Mouse (Mus musculus) megakaryocyte progenitor cell, adult 5-6 weeks (primary cell): ENCODE data around the gene Stat3. TPM values are rescaled to one million over a fixed set of nuclear protein-coding genes. Genes with fewer than 3 reads are reported as not detected.

ENCODE experiments used
- ATAC-seq: replicated peaks from 2 replicates; pipeline ENCODE4 v1.8.0; 2016; ENCODE audit warnings: mild to moderate bottlenecking, moderate TSS enrichment, inconsistent platforms; ENCODE audit not compliant: poor library complexity
- total RNA-seq, 2 experiments: library from RNA; stranded (forward) in 1 of 2; stranded (reverse) in 1 of 2; fragments of 157-497, 149-512 nt in 1 of 2; fragments of 200-1000 nt in 1 of 2; gene quantifications; 2 replicates each; pipeline versions ENCODE4 v1.2.3 to v1.2.4; 2015 to 2017

The Stat3 gene
- total RNA-seq, 2 experiments from 2014 or later: 38.6 to 85.3 TPM

DNA sequence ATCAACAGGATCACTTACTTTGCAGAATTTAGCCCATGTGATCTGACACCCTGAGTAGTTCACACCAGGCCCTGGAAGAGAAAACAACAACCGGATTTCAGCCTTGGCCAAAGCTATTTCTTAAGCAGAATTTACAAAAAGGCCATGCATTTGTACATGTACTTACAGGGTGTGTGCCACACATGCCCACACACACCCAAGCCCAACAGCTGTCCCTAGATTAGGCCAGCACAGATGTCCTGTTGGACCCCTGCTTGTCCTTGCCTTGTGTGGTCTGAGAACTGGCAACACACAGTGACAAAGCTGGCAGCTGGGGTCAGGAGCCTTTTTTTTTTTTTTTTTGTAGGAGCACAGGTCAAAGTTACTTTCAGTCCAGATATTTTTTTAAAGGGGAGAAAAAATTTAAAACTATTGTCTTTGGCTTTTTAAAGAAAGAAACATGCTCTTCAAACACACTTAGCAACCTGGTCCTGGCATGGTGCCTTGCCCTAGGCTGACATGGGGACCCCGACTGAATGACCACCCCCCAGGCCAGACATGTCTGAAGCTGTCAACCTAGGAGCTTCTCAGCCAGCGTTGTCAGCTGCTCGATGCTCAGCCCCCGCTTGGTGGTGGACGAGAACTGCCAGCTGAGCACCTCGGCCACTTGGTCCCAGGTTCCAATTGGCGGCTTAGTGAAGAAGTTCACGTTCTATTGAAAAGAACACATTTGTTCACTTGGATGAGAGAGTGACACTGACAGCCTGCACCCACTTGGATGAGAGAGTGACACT, 45.0 kb downstream of the Stat3 start:
- ATAC-seq: no peak

- ATAC-seq: peak; percentile 84
Measured at GRCm38 (mm10) chr11:100893482-100893881, 45.9 kb downstream of the Stat3 start.

- no peak for ATAC-seq
Measured at GRCm38 (mm10) chr11:100892435-100892834, 46.9 kb downstream of the Stat3 start.

GRCm38 (mm10) chr11:100891256-100892123, 47.9 kb downstream of the Stat3 start:
- ATAC-seq: peak; percentile 73

DNA sequence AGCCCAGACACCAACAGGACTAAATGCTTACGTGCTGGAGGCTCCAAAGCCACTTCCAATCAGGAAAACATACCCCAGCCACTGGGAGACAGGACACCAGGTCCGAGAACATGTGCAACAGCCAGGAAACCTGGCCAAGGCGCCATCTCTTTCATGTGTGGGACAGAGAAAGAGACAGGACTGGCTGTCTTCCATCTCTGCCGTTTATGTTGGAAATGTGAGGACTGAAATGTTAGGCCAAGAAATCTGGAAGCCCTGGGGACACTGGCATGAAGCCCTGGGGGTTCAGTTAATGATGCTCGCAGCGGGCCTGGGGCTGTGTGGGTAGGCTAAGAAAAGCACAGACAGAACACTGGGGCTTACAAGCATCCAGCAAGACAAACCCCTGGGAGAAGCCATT, 48.9 kb downstream of the Stat3 start:
- ATAC-seq: no peak

- ATAC-seq: no peak
Measured at GRCm38 (mm10) chr11:100888348-100888820, 51.0 kb downstream of the Stat3 start.

DNA sequence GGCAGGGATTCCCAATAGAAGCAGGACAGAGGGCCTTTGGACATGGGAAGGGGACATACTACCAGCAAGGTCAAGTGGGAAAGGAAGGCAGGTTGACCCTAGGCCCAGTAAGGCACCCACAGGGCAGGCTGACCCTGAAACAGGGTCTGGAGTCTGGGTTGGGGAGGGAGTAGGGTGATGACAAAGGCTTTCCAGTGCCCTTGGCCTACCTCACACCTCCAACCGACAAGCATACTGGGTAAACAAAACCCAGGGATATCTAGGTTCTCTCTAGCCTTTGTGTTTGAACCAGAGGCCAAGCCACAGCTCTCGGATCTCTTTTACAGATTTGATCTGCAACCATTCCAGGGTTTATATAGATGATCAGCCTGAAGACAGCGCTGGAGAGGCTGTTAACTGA, 51.6 kb downstream of the Stat3 start:
- no peak for ATAC-seq

DNA sequence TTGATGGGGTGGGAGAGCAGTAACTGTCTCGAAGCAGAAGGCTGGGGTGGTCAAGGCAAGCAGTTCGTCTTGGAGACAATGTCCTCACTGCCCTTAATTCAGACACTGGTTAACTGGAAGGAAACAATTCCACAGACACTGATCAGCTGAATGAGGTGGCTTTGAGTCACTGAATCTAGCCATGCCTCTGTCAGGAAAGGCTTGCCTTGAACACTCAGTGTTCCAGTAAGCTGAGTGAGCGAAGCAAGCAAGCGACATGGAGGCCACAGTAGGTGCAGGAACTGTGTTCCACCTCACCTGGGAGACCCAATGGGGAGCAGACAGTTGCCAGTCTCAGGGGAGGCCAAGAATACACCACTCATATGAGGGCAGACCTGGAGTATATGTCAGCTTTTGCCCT, 52.1 kb downstream of the Stat3 start:
- no peak for ATAC-seq

DNA sequence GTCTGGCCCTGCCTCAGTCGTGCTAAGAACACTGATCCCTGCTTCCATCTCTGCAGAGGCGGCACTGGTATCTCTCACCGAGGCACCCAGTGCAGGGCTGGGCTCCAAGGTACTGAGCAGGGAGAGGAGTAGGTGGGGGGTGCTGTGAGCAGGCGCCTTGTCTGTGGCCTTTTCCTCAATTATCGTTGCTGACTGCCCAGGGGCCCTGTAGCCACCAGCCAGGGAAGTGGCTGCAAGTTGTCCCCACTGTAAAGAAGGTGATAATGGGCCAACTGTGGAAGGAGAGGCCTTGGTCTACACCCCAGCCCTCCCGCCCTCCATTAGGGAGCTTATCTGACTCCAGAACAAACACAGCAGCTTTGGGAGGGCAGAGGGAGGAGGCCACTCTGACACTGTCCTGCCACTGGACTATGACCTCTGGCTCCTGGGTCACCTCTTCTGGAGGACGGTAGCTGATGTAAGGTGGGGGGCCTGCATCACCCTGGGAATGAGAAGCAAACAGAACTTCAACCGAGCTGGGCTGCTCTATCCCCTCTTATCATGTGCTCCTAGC, 53.1 kb downstream of the Stat3 start:
- ATAC-seq: peak; percentile 64

- ATAC-seq: no peak
Measured at GRCm38 (mm10) chr11:100885472-100885871, 53.9 kb downstream of the Stat3 start.

GRCm38 (mm10) chr11:100883640-100884039, 55.7 kb downstream of the Stat3 start:
- ATAC-seq: no peak

DNA sequence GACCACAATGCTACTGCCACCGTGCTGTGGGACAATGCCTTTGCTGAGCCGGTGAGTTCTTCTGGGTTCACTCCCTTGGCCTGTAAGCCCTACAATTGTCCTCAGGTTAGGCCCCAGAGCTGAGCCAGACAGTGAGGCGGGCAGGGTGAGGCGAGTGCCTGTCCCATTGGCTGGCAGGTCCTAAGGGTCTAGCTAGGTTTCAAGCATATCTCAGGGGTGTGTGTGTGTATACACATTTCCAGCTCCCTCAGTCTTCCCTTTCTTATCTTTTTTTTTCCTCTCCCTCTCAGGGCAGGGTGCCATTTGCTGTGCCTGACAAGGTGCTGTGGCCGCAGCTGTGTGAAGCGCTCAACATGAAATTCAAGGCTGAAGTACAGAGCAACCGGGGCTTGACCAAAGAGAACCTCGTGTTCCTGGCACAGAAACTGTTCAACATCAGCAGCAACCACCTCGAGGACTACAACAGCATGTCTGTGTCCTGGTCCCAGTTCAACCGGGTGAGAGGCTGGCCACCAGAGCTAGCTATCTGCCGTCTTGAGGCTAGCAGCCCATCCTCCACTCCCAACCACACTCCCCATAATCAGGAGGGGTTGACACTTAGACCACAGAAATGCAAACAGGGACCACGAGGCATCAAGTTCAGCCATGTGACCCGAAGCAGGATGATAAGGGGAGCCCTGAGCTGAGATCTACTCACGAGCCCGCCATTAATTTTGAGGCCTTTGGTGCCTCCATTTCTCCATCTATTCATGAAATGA, 59.8 kb downstream of the Stat3 start:
- peak; percentile 83 for ATAC-seq

GRCm38 (mm10) chr11:100875761-100876160, 63.6 kb downstream of the Stat3 start:
- ATAC-seq: no peak

GRCm38 (mm10) chr11:100870968-100871350, 68.4 kb downstream of the Stat3 start:
- ATAC-seq: no peak

DNA sequence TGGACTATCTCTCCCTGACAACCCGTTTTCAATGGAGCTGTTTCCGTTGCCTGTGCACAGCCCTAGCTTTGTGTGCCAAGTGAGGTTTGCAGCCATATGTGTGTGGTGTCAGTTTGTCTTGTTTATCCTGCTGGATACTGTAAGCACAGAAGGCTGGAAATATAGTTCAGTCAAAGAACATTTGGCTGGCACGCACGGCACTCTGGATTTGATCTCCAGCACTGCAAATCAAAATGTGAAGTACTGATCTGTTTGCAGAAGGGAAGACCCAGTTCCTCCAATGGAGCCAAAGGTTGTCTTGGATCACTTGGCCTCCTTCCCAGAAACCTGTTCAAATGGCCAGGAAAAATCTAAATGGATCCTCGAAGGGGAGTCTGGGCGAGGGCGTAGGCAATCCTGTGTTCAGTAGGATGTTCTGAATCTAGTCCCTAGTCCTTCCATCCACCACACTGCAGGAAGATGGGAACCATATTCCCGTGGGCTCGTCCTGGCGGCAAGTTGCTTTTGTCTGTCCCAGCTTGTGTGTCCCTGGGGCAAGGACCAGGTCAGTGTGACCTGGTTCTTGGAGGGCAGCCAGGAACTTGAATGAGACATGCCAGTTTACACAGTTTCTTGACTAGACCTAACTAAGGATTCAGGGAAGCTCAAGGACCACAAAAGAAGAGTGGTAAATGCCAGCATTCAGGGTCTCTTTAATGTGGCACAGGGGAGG, 68.9 kb downstream of the Stat3 start:
- no peak for ATAC-seq

- peak; percentile 50 for ATAC-seq
Measured at GRCm38 (mm10) chr11:100865618-100866017, 73.7 kb downstream of the Stat3 start.

GRCm38 (mm10) chr11:100863141-100863540, 76.2 kb downstream of the Stat3 start:
- ATAC-seq: no peak

- no peak for ATAC-seq
Measured at GRCm38 (mm10) chr11:100861836-100862235, 77.5 kb downstream of the Stat3 start.

DNA sequence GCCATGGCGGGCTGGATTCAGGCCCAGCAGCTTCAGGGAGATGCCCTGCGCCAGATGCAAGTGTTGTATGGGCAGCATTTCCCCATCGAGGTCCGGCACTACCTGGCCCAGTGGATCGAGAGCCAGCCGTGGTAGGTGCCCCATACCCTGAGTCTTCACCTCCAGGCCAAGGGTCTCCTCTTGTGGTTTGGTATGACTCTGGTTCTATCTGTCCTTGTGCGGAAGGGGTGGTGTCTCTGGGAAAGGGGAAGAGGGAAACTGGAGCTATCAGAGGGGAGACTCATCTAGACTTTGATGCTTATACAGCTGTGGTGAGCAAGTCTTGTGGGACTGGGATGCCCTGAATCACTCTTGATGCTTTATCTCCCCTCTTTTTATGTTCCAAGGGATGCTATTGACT, 78.0 kb downstream of the Stat3 start:
- ATAC-seq: peak; percentile 16; the same call in 1 of the 2 replicates
